Mouse (Mus musculus) CH12.LX (cell line): ENCODE measurements at regions not wholly inside any gene's neighbourhood (a gene's known extent, or its start where the extent isn't known, plus 50 kb on each side); places are given as distances from the start of the nearest gene placed in this dataset.
A peak's percentile ranks its signal among the peaks of the same experiment; 100 is the strongest.

Experiments
- DNase-seq: peaks from one replicate; pipeline ENCODE4 v3.0.0-alpha.2; 2013; ENCODE audit errors: extremely low read depth
- H3K27ac ChIP-seq: 2 replicates; pipeline ENCODE4 v1.5.1; 2012; ENCODE audit warnings: low read depth, mild to moderate bottlenecking, control low read depth, moderate library complexity; ENCODE audit not compliant: insufficient read depth
- H3K27me3 ChIP-seq: replicated peaks from 2 replicates; pipeline ENCODE3; 2012; ENCODE audit warnings: inconsistent platforms
- H3K36me3 ChIP-seq, 2 experiments: replicated peaks in 1 of 2; 2 replicates each; pipeline versions ENCODE3 to v1.6.1; 2012; ENCODE audit warnings: inconsistent platforms in 1 of 2, low read length in 1 of 2, mild to moderate bottlenecking in 1 of 2, mixed read lengths in 1 of 2, moderate library complexity in 1 of 2; ENCODE audit not compliant: control insufficient read depth in 1 of 2, insufficient read depth in 1 of 2
- H3K4me1 ChIP-seq, 2 experiments: 2 replicates each; pipeline ENCODE4 v1.6.1; 2012; ENCODE audit warnings: inconsistent platforms in 1 of 2, moderate library complexity in 1 of 2; ENCODE audit not compliant: insufficient read depth in 2 of 2, control insufficient read depth in 1 of 2
- H3K4me2 ChIP-seq: 2 replicates; pipeline ENCODE4 v1.6.1; 2012; ENCODE audit warnings: low read depth, mild to moderate bottlenecking, control low read depth; ENCODE audit not compliant: poor library complexity, insufficient read depth, severe bottlenecking
- H3K4me3 ChIP-seq, 3 experiments: fragments of 150-350 bp in 1 of 3; sonication (generic) in 1 of 3; replicated peaks in 1 of 3; 2 replicates each; pipeline versions ENCODE3 to v1.5.1; 2011 to 2012; ENCODE audit warnings: low read depth in 2 of 3, low read length in 2 of 3, mild to moderate bottlenecking in 2 of 3, moderate library complexity in 2 of 3, control low read depth in 1 of 3, improper control_type of control experiment in 1 of 3, inconsistent platforms in 1 of 3, mixed read lengths in 1 of 3; ENCODE audit not compliant: poor library complexity in 1 of 3
- H3K79me2 ChIP-seq: replicated peaks from 2 replicates; pipeline ENCODE4 v1.6.1; 2012; ENCODE audit warnings: mild to moderate bottlenecking, moderate library complexity; ENCODE audit not compliant: control insufficient read depth, poor library complexity, insufficient read depth, severe bottlenecking; ENCODE audit errors: extremely low read depth
- H3K9ac ChIP-seq: 2 replicates; pipeline ENCODE4 v1.6.1; 2012; ENCODE audit warnings: low read depth, mild to moderate bottlenecking, control low read depth, moderate library complexity; ENCODE audit not compliant: insufficient read depth
- H3K9me3 ChIP-seq: replicated peaks from 2 replicates; pipeline ENCODE3; 2012; ENCODE audit warnings: low read length, inconsistent platforms, mixed read lengths
- CHD1 ChIP-seq: IDR thresholded peaks from 2 replicates; pipeline ENCODE4 v1.6.1; 2012; ENCODE audit warnings: low read depth, low read length, improper control_type of control experiment, inconsistent platforms
- CHD2 ChIP-seq: IDR thresholded peaks from 2 replicates; pipeline ENCODE4 v1.6.1; 2011; ENCODE audit warnings: low read length, improper control_type of control experiment
- CTCF ChIP-seq, 2 experiments: IDR thresholded peaks in 1 of 2; conservative IDR thresholded peaks in 1 of 2; 2 replicates each; pipeline ENCODE4 v1.5.1; 2011 to 2012; ENCODE audit warnings: low read depth in 2 of 2, low read length in 2 of 2, improper control_type of control experiment in 1 of 2, inconsistent platforms in 1 of 2, mild to moderate bottlenecking in 1 of 2, moderate library complexity in 1 of 2
- EP300 ChIP-seq: IDR thresholded peaks from 2 replicates; pipeline ENCODE4 v1.6.1; 2011; ENCODE audit warnings: low read length, improper control_type of control experiment
- JUN ChIP-seq: IDR thresholded peaks from 2 replicates; pipeline ENCODE4 v1.6.1; 2011; ENCODE audit warnings: low read depth, mild to moderate bottlenecking, low read length, improper control_type of control experiment, moderate library complexity; ENCODE audit not compliant: insufficient read depth
- JUND ChIP-seq: conservative IDR thresholded peaks from 2 replicates; pipeline ENCODE4 v1.6.1; 2011; ENCODE audit warnings: low read depth, low read length, improper control_type of control experiment
- KAT2A ChIP-seq: IDR thresholded peaks from 2 replicates; pipeline ENCODE4 v1.6.1; 2012; ENCODE audit warnings: low read length, improper control_type of control experiment, inconsistent platforms; ENCODE audit not compliant: insufficient replicate concordance
- MAFK ChIP-seq: IDR thresholded peaks from 2 replicates; pipeline ENCODE4 v1.6.1; 2011; ENCODE audit warnings: low read length, improper control_type of control experiment; ENCODE audit not compliant: insufficient replicate concordance
- MAX ChIP-seq: IDR thresholded peaks from 2 replicates; pipeline ENCODE4 v1.6.1; 2011; ENCODE audit warnings: low read length, improper control_type of control experiment
- MAZ ChIP-seq: IDR thresholded peaks from 2 replicates; pipeline ENCODE4 v1.6.1; 2012; ENCODE audit warnings: low read depth, mild to moderate bottlenecking, inconsistent platforms, low read length, improper control_type of control experiment, moderate library complexity
- MEF2A ChIP-seq: IDR thresholded peaks from 2 replicates; pipeline ENCODE4 v1.6.1; 2014; ENCODE audit warnings: low read depth, mild to moderate bottlenecking, inconsistent platforms, low read length, improper control_type of control experiment, borderline replicate concordance
- POLR2A ChIP-seq: IDR thresholded peaks from 2 replicates; pipeline ENCODE4 v1.6.1; 2011; ENCODE audit warnings: low read depth, mild to moderate bottlenecking, improper control_type of control experiment, low read length
- RAD21 ChIP-seq: IDR thresholded peaks from 2 replicates; pipeline ENCODE4 v1.6.1; 2011; ENCODE audit warnings: low read depth, mild to moderate bottlenecking, low read length, improper control_type of control experiment, moderate library complexity
- SMC3 ChIP-seq: IDR thresholded peaks from 2 replicates; pipeline ENCODE4 v1.6.1; 2011; ENCODE audit warnings: low read depth, low read length, improper control_type of control experiment
- UBTF ChIP-seq: IDR thresholded peaks from 2 replicates; pipeline ENCODE4 v1.6.1; 2012; ENCODE audit warnings: low read depth, mild to moderate bottlenecking, inconsistent platforms, low read length, improper control_type of control experiment, moderate library complexity
- USF1 ChIP-seq: IDR thresholded peaks from 2 replicates; pipeline ENCODE4 v1.6.1; 2014; ENCODE audit warnings: low read depth, mild to moderate bottlenecking, inconsistent platforms, low read length, improper control_type of control experiment
- ZC3H11A ChIP-seq: IDR thresholded peaks from 2 replicates; pipeline ENCODE4 v1.6.1; 2012; ENCODE audit warnings: low read depth, mild to moderate bottlenecking, inconsistent platforms, low read length, improper control_type of control experiment
- ZKSCAN1 ChIP-seq: IDR thresholded peaks from 2 replicates; pipeline ENCODE4 v1.6.1; 2012; ENCODE audit warnings: low read depth, inconsistent platforms, low read length, improper control_type of control experiment, borderline replicate concordance
- dilution Hi-C: fragments of 300-500 bp; cut with MboI; formaldehyde crosslinking; loops from 2 replicates; pipeline ENCODE4 v1.14.3; 2020; ENCODE audit warnings: low sequenced_read_pairs; ENCODE audit not compliant: extremely low pct_unique_long_range_greater_than_20kb, extremely low pct_ligation_motif_present
- in situ Hi-C: fragments of 300-500 bp; cut with MboI; formaldehyde crosslinking; loops from 3 replicates; pipeline ENCODE4 v1.14.3; 2019; ENCODE audit warnings: low sequenced_read_pairs, low pct_ligation_motif_present, low pct_unique_long_range_greater_than_20kb, mixed read lengths

DNA sequence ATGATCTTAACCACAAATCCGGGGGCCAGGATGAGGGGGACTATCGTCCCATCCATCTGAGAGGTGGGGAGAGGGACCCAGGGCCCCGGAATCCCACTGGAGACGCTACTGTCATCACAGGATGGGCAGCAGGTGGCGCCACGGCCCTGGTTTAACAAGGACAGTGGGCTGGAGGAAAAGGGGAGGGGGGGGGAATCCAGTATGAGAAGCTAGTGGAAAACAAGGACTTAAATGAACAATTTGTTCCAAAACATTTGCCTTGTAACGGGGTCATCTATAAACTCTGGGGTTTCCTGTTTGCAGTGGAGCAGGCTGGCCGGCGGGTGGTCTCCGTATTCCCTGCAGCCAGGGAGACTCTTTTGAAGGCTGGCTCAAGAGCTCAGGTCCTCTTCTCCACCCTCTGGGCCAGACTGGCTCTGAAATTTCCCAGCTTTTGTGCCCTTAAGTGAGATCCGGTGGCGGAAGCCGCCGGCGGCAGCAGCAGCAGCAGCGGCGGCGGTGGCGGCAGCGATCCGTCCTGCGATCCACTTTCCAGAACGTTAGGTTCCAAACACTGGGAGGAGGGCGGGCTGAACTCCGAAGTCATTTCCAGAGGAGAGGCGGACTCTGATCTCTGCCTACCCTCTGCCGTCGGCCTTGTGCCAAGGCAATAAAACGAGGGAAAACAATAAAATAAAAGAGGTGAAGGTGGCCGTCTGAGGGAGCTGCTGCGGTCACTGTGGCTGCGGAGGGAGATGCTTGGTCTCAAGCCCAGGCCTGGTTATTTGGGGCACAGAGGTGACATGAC lies 86.8 kb downstream of the 2410131K14Rik start:
- TF ChIP-seq MAZ (0 out of 2 replicates have a peak, but pooled peaks have one; percentile 66), USF1 (no peak), ZC3H11A (0 out of 2 replicates have a peak, but pooled peaks have one; percentile 24), MAFK (no peak), SMC3 (peak; percentile 80), MEF2A (no peak), KAT2A (no peak), CHD2 (no peak), CHD1 (no peak), ZKSCAN1 (no peak), RAD21 (peak; percentile 72), JUN (no peak), MAX (no peak), UBTF (no peak), POLR2A (no peak), JUND (no peak), EP300 (no peak), CTCF (conservative IDR thresholded peaks at IDR 0.05 in 1 of 2, IDR thresholded peaks at IDR 0.05 in 1 of 2; ENCODE audit: low read depth in 2 of 2, low read length in 2 of 2) (peak in 1 of 2 experiments; percentile 66; a peak in 2 of 4 replicates)
- no peak overlapping the region for H3K4me2 ChIP-seq
- in situ Hi-C loops (no loop called here), dilution Hi-C loops (no loop called here)
- peaks cover 0 to 14% of the 10 kb centered on the region in 2 experiments; a peak in 2 of 4 replicates for H3K4me1 ChIP-seq
- no peaks in the 10 kb centered on the region for H3K27me3 ChIP-seq
- peaks cover 6% of the 10 kb centered on the region for H3K9me3 ChIP-seq
- H3K36me3 ChIP-seq = no peaks in the 10 kb centered on the region
- no peak overlapping the region for H3K27ac ChIP-seq
- DNase-seq = peak; percentile 38
- no peaks in the 10 kb centered on the region for H3K79me2 ChIP-seq
- H3K4me3 ChIP-seq = no peak overlapping the region
- no peak overlapping the region for H3K9ac ChIP-seq

DNA sequence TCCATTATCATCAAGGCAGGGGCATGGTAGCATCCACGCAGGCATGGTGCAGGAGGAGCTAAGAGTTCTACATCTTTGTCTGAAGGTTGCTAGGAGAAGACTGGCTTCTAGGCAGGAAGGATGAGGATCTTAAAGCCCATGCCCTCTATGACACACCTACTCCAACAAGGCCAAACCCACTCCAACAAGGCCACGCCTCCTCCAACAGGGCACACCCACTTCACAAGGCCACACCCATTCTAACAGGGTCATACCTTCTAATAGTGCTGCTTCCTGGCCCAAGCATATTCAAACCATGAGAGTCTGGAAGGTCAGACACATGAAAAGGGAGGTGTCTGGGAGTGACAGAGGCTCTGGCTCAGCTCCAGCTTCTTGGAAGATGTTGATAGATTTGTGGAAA lies 89.0 kb downstream of the 2410131K14Rik start:
- no peak for DNase-seq
- H3K4me1 ChIP-seq = peaks cover 0 to 10% of the 10 kb centered on the region in 2 experiments; a peak in 2 of 4 replicates
- no peaks in the 10 kb centered on the region for H3K79me2 ChIP-seq
- no peak overlapping the region for H3K9ac ChIP-seq
- peaks cover 6% of the 10 kb centered on the region for H3K9me3 ChIP-seq
- dilution Hi-C loops (no loop called here), in situ Hi-C loops (no loop called here)
- no peak overlapping the region for H3K4me2 ChIP-seq
- no peak overlapping the region for H3K27ac ChIP-seq
- TF ChIP-seq KAT2A = no peak
- TF ChIP-seq RAD21 = no peak
- no peak for TF ChIP-seq ZKSCAN1
- no peak for TF ChIP-seq MAZ
- no peaks in the 10 kb centered on the region for H3K27me3 ChIP-seq
- no peak overlapping the region for H3K4me3 ChIP-seq
- H3K36me3 ChIP-seq = no peaks in the 10 kb centered on the region
